Mouse (Mus musculus): ENCODE data around the gene Ifna15.

DNA sequence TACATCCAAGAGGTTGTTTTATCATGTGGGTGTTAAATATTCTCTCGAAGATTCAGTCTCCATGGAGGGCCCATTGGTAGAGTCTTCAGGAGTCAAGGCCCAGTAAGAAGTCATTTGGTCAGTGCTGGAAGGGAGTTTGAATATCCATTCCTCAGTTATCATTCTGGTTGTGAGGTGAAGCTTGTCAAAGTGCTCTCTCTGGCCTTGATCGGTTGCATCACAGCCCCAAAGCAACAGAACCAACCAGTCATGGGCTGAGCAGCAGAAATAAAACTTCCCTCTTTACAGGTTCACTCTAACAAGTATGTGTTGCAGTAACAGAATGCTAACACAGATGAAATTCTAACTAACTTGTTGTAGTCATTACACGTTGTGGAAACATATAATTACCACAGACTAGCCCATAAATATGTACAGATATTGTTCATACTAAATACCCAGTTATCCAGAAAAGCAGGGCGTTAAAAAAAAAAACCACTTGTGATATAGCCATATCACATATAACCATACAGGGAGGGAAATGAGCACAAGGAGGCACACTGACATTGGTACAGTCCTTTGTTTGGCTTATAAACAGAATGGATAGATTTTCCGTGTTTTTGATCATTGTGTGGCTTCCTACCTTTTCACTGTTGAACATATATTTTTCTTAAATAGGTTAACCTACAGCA, 31.5 kb downstream of the Ifna15 start:
- TF ChIP-seq CTCF (conservative IDR thresholded peaks at IDR 0.05; ENCODE audit: insufficient read depth, insufficient read length, low read depth, low read length) (no peak), POLR2A (IDR thresholded peaks at IDR 0.05; ENCODE audit: low read depth, low read length) (no peak)
